11 mouse cellular contexts compared by ENCODE assay signal in genomic region chr5:21724872-21725271, GRCm38 (mm10). TPM values are rescaled to one million over a fixed set of nuclear protein-coding genes. Genes with fewer than 3 reads are reported as not detected.
DNase-seq lines count a peak whose midpoint lies in the region; ATAC-seq lines count a peak whose summit lies in the region.
"Had no signal": no experiment of that assay in that cellular context is flagged by ENCODE, and none has a peak within 500 bp of the region (broad histone marks: within the 10 kb centered on the region; RNA-seq: fewer than 3 reads in every experiment).

No protein-coding gene starts in this region.

- no peak; the same call in 1 of the 2 replicates for ATAC-seq in limb, embryonic 12.5 days (ENCODE audit: insufficient number of reproducible peaks, insufficient read depth, low FRiP score, low TSS enrichment, low read depth)
- peak; percentile 85 for ATAC-seq in forebrain, embryonic 13.5 days
- no peak for ATAC-seq in intestine, embryonic 16.5 days
- no peak for ATAC-seq in kidney, embryonic 15.5 days (replicated peaks; ENCODE audit: low FRiP score)

- no peak overlapping the region for H3K4me3 ChIP-seq in limb, embryonic 12.5 days (replicated peaks)
- H3K4me3 ChIP-seq in limb, embryonic 10.5 days: no peak overlapping the region
- H3K4me3 ChIP-seq in forebrain, embryonic 13.5 days: no peak overlapping the region
- no peak overlapping the region for H3K4me3 ChIP-seq in intestine, embryonic 16.5 days (ENCODE audit: low read length)
- H3K4me3 ChIP-seq in kidney, embryonic 15.5 days (replicated peaks): no peak overlapping the region

- peak overlapping the region; percentile 78 for H3K27ac ChIP-seq in limb, embryonic 12.5 days
- H3K27ac ChIP-seq in limb, embryonic 10.5 days: no peak overlapping the region
- peak overlapping the region; percentile 87 for H3K27ac ChIP-seq in forebrain, embryonic 13.5 days
- H3K27ac ChIP-seq in intestine, embryonic 16.5 days (ENCODE audit: low read length): peak overlapping the region; percentile 20
- no peak overlapping the region for H3K27ac ChIP-seq in kidney, embryonic 15.5 days
- H3K27ac ChIP-seq: kidney, postnatal 0 days had no signal

- no peak overlapping the region for H3K4me2 ChIP-seq in limb, embryonic 12.5 days
- H3K4me2 ChIP-seq in forebrain, embryonic 13.5 days: 0 out of 2 replicates have a peak overlapping the region, but pooled peaks have one; percentile 3
- H3K4me2 ChIP-seq in intestine, embryonic 16.5 days (ENCODE audit: low read depth, low read length): no peak overlapping the region
- H3K4me2 ChIP-seq in kidney, embryonic 15.5 days: no peak overlapping the region

- DNase-seq in limb, embryonic 10.5 days (ENCODE audit: low spot score): no peak
- peak; percentile 36 for DNase-seq in retina, embryonic 14.5 days (ENCODE audit: low spot score)
- no peak for DNase-seq in kidney, adult 11 months
- DNase-seq in layer of hippocampus, adult 9-11 months: no peak
- DNase-seq: cerebellum, adult 9-10 months; lung, postnatal 4 days had no signal

- H3K27me3 ChIP-seq in limb, embryonic 12.5 days: no peaks in the 10 kb centered on the region
- H3K27me3 ChIP-seq in limb, embryonic 10.5 days (ENCODE audit: low read depth, poor library complexity, severe bottlenecking): no peaks in the 10 kb centered on the region
- H3K27me3 ChIP-seq in forebrain, embryonic 13.5 days: no peaks in the 10 kb centered on the region
- H3K27me3 ChIP-seq in intestine, embryonic 16.5 days (replicated peaks; ENCODE audit: control insufficient read depth, insufficient read depth, low read length): no peaks in the 10 kb centered on the region
- no peaks in the 10 kb centered on the region for H3K27me3 ChIP-seq in kidney, embryonic 15.5 days

- H3K36me3 ChIP-seq in limb, embryonic 12.5 days: no peaks in the 10 kb centered on the region
- H3K36me3 ChIP-seq in limb, embryonic 10.5 days: no peaks in the 10 kb centered on the region
- H3K36me3 ChIP-seq in forebrain, embryonic 13.5 days (ENCODE audit: poor library complexity, severe bottlenecking): no peaks in the 10 kb centered on the region
- H3K36me3 ChIP-seq in intestine, embryonic 16.5 days (ENCODE audit: control insufficient read depth, insufficient read depth, low read length): no peaks in the 10 kb centered on the region
- H3K36me3 ChIP-seq in kidney, embryonic 15.5 days: no peaks in the 10 kb centered on the region

- H3K9ac ChIP-seq in limb, embryonic 12.5 days (replicated peaks): no peak overlapping the region
- H3K9ac ChIP-seq in forebrain, embryonic 13.5 days: no peak overlapping the region
- H3K9ac ChIP-seq in intestine, embryonic 16.5 days (ENCODE audit: low read depth, low read length): peak overlapping the region; percentile 27; the same call in 1 of the 2 replicates
- H3K9ac ChIP-seq in kidney, embryonic 15.5 days: no peak overlapping the region

- H3K9me3 ChIP-seq in limb, embryonic 12.5 days: no peaks in the 10 kb centered on the region
- no peaks in the 10 kb centered on the region for H3K9me3 ChIP-seq in limb, embryonic 10.5 days (replicated peaks)
- H3K9me3 ChIP-seq in forebrain, embryonic 13.5 days (replicated peaks): no peaks in the 10 kb centered on the region
- no peaks in the 10 kb centered on the region for H3K9me3 ChIP-seq in intestine, embryonic 16.5 days (ENCODE audit: control insufficient read depth, low read length)
- no peaks in the 10 kb centered on the region for H3K9me3 ChIP-seq in kidney, embryonic 15.5 days (replicated peaks)

- WGBS in limb, embryonic 12.5 days: 38% methylated on average over 7 of the region's 7 CpGs
- 79% methylated on average over 7 of the region's 7 CpGs for WGBS in limb, embryonic 10.5 days
- WGBS in forebrain, embryonic 13.5 days: 4% methylated on average over 7 of the region's 7 CpGs
- 34% methylated on average over 7 of the region's 7 CpGs for WGBS in intestine, embryonic 16.5 days
- WGBS in kidney, embryonic 15.5 days: 75% methylated on average over 7 of the region's 7 CpGs

- peaks cover 11% of the 10 kb centered on the region for H3K4me1 ChIP-seq in limb, embryonic 12.5 days (replicated peaks)
- peaks cover 5% of the 10 kb centered on the region; the same call in 1 of the 2 replicates for H3K4me1 ChIP-seq in limb, embryonic 10.5 days
- H3K4me1 ChIP-seq in forebrain, embryonic 13.5 days: peaks cover 27% of the 10 kb centered on the region
- H3K4me1 ChIP-seq in intestine, embryonic 16.5 days (ENCODE audit: control insufficient read depth, insufficient read depth, low read length): no peaks in the 10 kb centered on the region
- no peaks in the 10 kb centered on the region for H3K4me1 ChIP-seq in kidney, embryonic 15.5 days

RNA-seq across cellular contexts. Expression of gene Pmpcb, which starts 12.1 kb away (rescaled TPM):
- polyA plus RNA-seq in limb, embryonic 12.5 days (2016; fragmentation: Nextera tagmentation; extraction: Ambion mirVana): 84.8 and 91.8 TPM in 2 replicates
- polyA plus RNA-seq in limb, embryonic 10.5 days (2016; fragmentation: Nextera tagmentation; extraction: Ambion mirVana): 84.4 and 85.5 TPM in 2 replicates
- 96.4 and 99.8 TPM in 2 replicates for polyA plus RNA-seq in forebrain, embryonic 13.5 days (2015; fragmentation: Nextera tagmentation; extraction: Ambion mirVana)
- polyA plus RNA-seq in intestine, embryonic 16.5 days (2015; fragmentation: Nextera tagmentation; extraction: Ambion mirVana): 82.3 and 85.4 TPM in 2 replicates
- 90.5 and 97.7 TPM in 2 replicates for polyA plus RNA-seq in kidney, embryonic 15.5 days (2015; fragmentation: Nextera tagmentation; extraction: Ambion mirVana)

RNA-seq across cellular contexts. Expression of gene Napepld, which starts 23.7 kb away (rescaled TPM):
- polyA plus RNA-seq in limb, embryonic 12.5 days (2016; fragmentation: Nextera tagmentation; extraction: Ambion mirVana): 2.8 and 3.2 TPM in 2 replicates
- polyA plus RNA-seq in limb, embryonic 10.5 days (2016; fragmentation: Nextera tagmentation; extraction: Ambion mirVana): 2.8 TPM in 2 replicates
- polyA plus RNA-seq in forebrain, embryonic 13.5 days (2015; fragmentation: Nextera tagmentation; extraction: Ambion mirVana): 7.1 and 7.3 TPM in 2 replicates
- 2.6 and 3.1 TPM in 2 replicates for polyA plus RNA-seq in intestine, embryonic 16.5 days (2015; fragmentation: Nextera tagmentation; extraction: Ambion mirVana)
- polyA plus RNA-seq in kidney, embryonic 15.5 days (2015; fragmentation: Nextera tagmentation; extraction: Ambion mirVana): 6.0 and 7.6 TPM in 2 replicates

Comparison
In these comparisons a context has a peak if more than half of its experiments do, and no peak if none do; other contexts are left out.
1. H3K27ac ChIP-seq: peak in limb, embryonic 12.5 days (single experiment), forebrain, embryonic 13.5 days (single experiment) and intestine, embryonic 16.5 days (single experiment); none in limb, embryonic 10.5 days (single experiment) and kidney, embryonic 15.5 days (single experiment).